Mouse (Mus musculus): Measurements from ENCODE around the gene Edem2. TPM values are rescaled to one million over a fixed set of nuclear protein-coding genes. Genes with fewer than 3 reads are reported as not detected.

Edem2 gene
- total RNA-seq, 2 experiments from 2014 or later = 4.3 to 4.9 TPM

DNA sequence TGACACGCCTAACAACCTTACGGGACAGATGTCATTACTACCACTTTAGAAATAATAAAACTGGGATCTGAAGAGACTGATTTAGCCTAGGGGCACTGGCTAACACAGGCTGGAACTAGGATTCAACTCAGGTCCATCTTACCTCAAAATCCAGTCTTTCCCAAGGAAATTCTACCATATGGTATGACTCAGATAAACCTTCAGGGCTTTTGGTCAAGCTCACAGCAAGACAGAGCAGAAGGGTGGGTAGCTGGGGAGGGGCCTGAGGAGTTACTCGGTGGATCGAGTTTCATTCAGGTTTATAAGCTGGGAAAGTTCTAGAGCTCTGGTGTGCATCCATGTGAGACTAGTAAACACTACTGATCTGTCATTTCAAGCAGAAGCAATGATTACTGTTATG is 40.1 kb downstream of the Edem2 start:
- DNase-seq (ENCODE audit: low spot score) = no peak

- no peak for DNase-seq (ENCODE audit: low spot score)
These were observed 41.5 kb downstream of the Edem2 start for GRCm38 (mm10) chr2:155687746-155688145.

DNA sequence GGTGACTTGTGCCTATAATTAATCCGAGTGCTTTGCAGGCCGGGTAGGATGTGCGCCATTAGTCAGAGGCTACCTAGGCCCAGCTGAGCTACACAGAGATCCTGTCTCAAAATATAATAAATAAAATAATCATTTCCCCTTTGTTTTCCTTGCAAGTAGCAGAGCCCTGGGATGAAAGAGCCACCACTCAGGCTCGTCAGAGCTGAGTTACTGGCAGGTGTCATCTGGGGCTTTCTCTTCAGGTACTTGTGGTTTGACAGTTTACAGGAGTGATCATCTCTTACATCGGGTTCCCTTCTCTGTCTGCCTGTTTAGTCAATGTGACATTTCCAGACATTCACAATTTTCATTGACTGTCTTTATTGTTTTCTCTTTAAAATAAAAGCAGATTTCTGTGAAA is 42.7 kb downstream of the Edem2 start:
- DNase-seq (ENCODE audit: low spot score) = no peak

DNA sequence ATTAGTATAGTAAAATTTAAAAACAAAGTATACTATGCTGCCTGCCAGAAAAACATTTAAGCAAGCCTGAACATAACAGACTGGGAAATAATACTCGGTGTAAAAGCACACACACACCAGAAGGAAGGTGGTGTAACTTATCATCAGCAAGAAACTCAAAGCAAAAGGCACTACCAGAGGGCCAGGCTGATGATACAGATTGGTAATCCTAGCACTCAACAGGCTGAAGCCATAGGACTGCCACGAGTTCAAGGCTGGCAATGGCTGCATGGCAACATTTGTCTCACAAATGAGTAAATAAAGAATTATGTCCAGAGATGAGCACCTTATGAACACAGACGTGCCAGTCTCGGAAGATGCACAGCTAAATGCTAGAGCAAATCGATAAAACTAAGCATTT is 45.5 kb downstream of the Edem2 start:
- DNase-seq (ENCODE audit: low spot score) = no peak

DNA sequence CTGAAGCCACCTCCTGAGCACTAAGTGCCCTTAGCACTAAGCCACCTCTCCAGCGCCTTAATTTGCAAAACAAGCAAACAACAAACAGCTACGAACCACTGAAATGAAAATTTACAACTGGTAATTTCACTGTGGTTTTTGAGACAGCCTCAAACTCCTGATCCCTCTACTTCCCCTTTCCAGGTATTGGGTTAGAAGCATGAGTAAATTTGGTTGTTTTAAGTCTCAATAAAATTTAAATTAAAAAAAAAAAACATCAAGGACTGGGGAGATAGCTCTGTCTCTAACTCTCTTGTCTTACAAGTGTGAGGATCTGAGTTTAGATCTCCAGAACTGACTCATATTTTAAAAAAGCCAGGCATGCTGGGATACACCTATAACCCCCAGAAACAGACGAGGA is 46.1 kb downstream of the Edem2 start:
- no peak for DNase-seq (ENCODE audit: low spot score)

GRCm38 (mm10) chr2:155681874-155682273 is 47.4 kb downstream of the Edem2 start:
- no peak for DNase-seq (ENCODE audit: low spot score)

DNA sequence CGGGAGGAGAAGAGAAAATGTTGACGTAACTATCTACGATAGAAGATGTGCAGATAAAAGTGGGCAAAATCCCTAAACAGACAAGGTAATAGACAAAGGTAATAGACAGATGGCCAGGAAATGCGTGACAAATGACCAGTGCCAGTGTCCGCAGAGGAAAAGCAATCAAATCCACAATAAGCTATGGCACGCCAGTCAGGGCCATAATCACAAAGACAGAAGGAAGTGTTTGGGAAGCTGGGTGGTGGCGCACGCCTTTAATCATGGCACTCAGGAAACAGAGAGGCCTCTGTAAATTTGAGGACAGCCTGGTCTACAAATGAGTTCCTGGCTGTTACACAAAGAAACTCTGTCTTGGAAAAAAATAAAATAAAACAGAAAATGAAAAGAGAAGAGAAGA is 48.1 kb downstream of the Edem2 start:
- no peak for DNase-seq (ENCODE audit: low spot score)

GRCm38 (mm10) chr2:155680591-155680990 is 48.7 kb downstream of the Edem2 start:
- no peak for DNase-seq (ENCODE audit: low spot score)

DNA sequence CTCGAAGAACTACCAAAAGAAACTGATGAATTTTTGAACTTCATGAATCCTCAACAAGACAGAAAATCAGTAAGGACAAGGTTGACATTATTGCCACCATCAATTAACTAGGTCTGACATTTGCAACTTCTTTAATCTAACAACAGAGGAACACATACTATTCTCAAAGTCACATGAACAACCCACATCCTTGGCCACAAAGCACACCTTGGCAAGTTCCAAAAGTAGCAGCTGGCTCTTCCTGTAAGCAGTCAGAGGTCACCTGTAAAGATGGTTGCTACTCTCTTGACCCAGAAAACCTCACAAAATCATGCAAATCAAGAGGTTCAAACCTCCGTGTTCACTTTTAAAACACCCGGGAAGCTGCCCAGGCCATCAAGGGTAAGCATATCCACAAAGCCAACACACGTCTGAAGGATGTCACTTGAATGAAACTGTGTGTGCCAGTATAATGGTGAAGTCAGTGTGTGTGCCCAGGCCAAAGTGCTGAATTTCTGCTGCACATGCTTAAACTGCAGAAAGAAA is 49.6 kb downstream of the Edem2 start:
- DNase-seq (ENCODE audit: low spot score) = no peak

DNA sequence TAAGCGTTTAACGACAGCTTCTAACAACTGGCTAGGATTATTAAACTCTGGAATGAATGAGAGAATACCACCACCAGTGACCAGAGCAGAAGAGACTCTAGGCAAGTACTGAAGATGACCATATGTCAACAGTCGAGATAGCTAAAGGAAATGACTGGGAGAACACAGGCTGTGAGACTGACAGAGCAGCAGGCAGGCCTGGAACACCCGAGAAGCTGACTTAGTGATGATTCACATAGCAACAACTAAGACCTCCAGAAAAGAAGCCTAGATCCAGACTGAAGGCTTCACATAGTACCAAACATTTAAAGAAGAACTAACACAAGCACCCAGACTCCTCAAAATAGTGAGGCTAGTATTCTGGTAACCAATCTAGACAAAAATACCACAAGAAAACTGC is 54.2 kb downstream of the Edem2 start:
- DNase-seq (ENCODE audit: low spot score) = no peak

DNA sequence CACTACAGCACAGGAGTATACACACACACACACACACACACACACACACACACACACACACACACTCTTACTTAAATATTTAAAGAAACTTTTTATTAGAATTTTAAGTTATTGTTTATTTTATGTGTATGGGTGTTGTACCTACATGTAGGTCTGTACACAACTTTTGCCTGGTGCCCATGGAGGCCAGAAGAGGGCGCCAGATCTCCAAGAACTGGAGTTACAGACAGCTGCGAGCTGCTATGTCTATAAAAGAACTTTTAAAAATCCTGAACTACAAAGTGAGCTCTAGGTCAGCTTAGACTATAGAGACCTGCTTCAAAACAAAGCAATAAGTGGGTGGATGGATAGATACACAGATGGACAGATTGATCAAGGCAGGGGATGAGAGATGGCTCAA is 55.7 kb downstream of the Edem2 start:
- peak; percentile 67 for DNase-seq (ENCODE audit: low spot score)

GRCm38 (mm10) chr2:155671236-155671635 is 58.0 kb downstream of the Edem2 start:
- DNase-seq (ENCODE audit: low spot score) = peak; percentile 10

DNA sequence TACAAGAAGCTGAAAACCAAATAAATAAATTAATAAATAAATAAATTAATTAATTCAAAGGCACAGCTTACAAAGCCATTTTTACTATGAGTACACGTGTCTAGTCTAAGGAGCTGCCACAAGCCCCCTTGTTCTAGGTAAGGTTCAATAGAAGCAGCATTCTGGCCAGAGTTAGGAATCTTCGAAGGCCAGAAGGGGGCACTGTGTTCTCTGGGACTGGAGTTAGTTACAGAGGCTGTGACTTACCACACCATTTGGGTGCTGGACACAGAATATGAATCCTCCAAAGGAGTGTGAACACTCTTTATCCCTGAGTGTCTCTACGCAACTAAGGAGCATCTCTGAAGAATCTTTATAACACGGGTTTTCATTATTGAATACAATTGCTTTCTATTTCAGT is 60.8 kb downstream of the Edem2 start:
- peak; percentile 32 for DNase-seq (ENCODE audit: low spot score)

- DNase-seq (ENCODE audit: low spot score) = no peak
These were observed 61.4 kb downstream of the Edem2 start for GRCm38 (mm10) chr2:155667881-155668280.

GRCm38 (mm10) chr2:155663910-155664460 is 65.3 kb downstream of the Edem2 start:
- no peak for DNase-seq (ENCODE audit: low spot score)

DNA sequence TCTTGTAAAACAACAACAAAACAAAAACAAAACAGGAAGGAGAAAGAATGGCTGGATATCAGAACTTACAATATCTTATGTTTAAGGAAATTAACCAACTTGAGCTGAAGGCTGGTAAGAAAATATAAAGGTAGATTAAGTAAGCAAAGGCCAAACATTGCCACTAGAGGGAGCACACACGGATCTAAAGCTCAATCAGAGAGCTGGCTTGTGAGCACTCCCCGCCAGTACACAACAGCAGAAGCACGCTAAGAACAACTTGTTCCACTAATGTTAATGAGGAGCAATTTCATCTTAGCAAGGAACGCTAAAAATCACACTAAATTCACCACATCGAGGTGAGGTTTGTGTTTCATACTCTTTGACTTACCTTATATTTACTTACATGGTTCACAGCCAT is 66.2 kb downstream of the Edem2 start:
- DNase-seq (ENCODE audit: low spot score) = peak; percentile 45

- DNase-seq (ENCODE audit: low spot score) = no peak
These were observed 66.9 kb downstream of the Edem2 start for GRCm38 (mm10) chr2:155662390-155662789.

- no peak for DNase-seq (ENCODE audit: low spot score)
These were observed 73.4 kb downstream of the Edem2 start for GRCm38 (mm10) chr2:155655759-155656372.

DNA sequence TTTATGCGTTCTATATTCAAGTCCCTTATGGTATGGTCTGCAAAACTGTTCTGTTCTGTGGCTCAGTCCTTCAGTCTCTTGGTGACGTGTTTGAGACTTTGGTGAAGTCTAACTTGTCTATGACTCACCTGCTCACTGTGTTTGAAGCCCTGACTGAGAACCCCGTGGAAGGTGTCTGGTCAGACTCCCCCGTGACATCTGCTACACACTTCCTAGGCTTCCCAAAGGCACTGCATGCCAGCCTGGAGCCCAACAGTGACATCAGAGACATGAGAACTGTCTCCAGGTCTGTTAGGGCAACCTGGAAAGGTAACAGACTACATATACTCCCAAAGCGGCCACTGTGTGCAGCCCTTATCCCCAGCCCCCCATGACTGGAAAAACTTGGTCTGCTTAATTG is 76.7 kb downstream of the Edem2 start:
- no peak for DNase-seq (ENCODE audit: low spot score)

All from gastrocnemius, adult 18-20 months (tissue).